Mouse (Mus musculus): ENCODE data around the gene Iqcm.
"Not testable (repeated sequence)": the region's sequence is repeated elsewhere in the genome, so short reads cannot be mapped to it uniquely, and the experiment has no call there.

Gene Iqcm

DNA sequence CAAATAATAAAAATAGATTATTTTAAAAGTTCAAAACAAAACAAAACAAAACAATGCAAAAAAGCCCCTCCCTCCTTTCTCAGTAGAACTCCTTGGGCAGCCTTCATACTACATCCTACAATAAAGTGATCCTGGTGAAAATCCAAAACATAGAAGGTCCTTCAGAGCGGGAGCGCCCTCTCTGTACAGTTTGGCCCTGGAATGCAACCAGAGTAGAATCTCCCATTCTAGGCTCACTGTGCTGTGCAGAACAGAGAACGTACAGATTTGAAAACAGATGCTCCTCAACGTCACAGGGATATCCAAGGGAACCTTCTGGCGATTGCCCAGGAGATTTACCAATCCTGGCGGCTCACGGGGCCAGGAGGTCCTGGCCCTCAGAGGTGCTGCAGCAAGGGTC lies at the start of gene Iqcm:
Gene Iqcm (plus strand): TSS at position 301 of the 400 bp plus-strand sequence.
- DNase-seq (ENCODE audit: low spot score), result no peak

DNA sequence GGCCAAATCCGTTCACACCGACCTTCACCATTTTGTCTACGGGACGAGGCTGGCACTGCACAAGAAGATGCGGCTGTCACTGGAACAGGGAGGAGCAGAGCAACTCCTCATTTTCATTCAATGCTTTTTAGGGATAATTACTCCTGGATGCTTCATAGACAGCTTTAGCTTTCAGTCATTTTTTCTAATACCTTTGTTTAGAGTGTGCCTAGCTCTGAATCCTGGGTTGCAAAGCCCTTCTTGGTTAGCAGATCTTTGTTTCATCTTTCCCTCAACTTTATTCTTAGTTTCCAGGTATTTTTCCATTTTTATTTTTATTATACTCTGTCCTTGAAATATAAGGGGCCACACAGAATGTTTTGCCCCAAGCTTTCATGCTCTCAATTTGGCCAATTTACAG lies 42.0 kb upstream of the Iqcm start, which contains the start of gene Gm10358:
Gene Gm10358 (minus strand): TSS at position 101 of the 400 bp plus-strand sequence.
- DNase-seq (ENCODE audit: low spot score), result no peak

DNA sequence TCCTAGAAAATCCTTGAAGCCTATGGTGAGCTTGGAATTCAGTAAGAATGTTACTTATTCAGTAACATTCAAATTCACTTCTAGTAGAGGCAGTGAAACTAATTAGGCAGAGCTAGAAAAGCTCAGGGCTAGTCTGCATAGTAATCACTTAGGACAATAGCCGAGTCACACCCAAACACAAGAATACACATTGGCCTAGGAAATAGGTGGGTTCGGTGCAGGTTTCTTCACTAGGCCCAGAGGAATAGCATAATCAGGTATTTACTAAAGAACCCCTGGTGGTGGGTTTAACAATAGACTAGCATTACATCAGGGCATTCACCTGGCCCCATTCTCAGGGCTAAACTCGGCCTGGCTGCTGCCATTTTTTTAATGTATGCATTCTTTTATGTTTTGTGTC lies 32.8 kb upstream of the Iqcm start:
- DNase-seq (ENCODE audit: low spot score), result not testable (repeated sequence)

DNA sequence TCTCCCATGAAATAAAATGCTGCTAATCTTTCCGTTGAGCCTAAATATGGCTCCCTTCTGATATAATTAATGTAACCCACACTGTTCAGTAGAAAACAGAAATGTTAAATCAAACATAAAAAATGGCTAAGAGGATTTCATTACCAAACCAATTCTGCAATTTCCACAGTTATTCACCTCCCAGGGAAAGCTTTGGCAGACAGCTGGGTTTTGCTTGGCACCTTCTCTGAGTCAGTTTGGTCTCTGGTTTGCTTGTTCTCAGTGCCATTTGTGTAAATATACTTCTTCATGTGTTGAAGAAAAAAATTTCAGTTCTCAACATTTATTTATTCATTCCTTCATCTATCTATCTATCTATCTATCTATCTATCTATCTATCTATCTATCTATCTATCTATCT lies 28.3 kb downstream of the Iqcm start:
- no peak for DNase-seq (ENCODE audit: low spot score)

DNA sequence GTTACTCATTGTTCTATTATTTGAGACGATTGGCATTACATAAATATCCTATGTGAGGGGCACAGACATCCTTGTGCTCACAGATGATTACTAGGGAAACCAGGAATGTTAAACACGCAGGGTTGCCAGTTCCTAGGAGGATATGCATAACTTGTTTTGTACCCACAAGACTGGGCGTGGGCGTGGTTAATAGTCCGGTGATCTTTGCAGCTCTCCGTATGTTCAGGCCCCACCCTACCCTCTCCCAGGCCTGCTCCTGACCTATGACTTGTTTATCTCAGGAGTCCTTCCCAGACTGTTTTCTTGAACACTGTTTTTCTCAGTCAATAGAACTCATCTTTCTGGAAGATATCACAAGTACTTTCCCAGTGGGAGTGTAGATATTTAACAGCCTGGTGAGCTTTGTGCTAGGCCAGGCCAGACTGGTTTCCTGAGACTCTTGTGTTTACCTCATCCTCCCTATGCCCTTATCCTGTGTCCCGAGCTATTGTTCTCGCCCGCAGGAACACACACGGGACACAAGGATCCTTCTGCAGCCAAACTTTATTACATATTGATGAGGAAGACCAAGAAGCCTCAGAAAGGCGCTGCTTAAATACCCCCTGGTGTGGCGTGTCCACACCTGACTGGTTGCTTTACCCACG lies 40.7 kb downstream of the Iqcm start:
- no peak for DNase-seq (ENCODE audit: low spot score)

DNA sequence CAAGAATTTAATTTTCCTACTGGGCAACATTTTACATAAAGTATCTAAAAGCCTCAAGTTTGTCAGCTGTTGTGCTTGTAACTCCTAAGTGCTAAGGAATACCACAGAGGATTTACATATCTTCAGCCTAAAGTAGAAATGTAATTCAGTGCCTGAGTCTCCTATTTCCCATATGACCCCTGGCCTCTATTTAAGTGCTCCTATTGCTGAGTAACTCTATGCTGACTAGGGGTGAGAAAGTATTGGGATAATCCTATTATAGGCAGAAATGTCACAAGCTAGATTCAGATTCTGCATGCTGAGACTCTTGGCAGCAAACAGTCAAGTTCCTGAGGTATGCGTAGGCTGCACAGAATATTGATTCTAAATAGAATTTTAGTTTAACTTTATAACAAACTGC lies 60.8 kb downstream of the Iqcm start:
- no peak for DNase-seq (ENCODE audit: low spot score)

DNA sequence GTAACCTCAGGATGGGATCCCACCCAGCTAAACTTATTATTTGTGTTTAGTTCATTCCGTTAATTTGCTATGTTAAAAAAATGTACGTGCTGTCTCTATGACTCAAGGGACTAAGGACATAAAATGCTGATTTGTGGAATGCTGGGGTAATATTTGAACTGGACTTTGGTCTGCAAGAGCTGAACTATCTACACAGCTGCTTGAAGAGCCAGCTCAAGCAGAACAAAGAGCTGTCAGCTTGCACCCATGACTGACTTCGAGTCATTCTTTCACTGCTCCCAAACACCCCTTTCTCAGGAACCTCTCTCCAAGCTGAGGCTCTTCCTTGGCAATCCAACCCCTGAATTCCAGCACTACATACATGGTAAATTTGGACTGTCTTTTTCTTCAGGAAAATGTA lies 65.3 kb downstream of the Iqcm start:
- DNase-seq (ENCODE audit: low spot score), result no peak

DNA sequence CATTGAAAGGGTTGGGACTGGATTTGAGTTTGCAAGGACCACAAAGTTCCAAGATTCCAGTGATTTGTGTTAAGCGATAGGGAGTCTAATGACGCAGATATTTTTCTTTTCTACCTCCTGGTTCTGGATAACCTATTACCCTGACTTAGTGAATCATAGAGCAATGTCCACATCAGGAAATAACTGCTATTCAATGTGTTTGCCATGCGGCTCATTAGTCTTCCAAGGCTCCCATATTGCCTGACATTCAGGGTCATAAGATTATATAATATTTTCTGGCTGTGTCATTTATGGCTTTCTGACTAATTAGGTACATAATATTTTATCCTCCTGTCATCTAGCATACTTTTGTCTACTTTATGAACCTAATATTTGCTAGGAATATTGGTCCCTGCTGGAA lies 100.8 kb downstream of the Iqcm start:
- no peak for DNase-seq (ENCODE audit: low spot score)

DNA sequence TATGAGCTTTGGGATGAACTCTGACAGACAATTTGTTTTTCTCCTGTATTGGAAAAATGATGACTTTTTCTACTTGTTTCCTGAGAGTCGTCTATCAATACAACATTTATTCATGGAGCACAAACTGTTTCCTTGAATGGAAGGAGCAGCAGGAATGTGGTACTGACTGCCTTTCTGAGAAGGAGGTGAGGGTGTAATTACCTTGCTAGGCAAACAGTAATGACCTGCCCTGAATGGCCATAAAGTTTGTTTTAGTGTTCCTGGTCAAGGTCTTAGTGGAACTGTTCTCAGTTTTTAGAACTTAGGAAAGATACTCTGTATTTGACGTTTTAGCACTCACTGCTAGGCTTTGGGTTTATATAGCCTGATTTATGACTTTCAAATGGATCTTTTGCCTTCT lies 147.8 kb downstream of the Iqcm start:
- DNase-seq (ENCODE audit: low spot score), result no peak

DNA sequence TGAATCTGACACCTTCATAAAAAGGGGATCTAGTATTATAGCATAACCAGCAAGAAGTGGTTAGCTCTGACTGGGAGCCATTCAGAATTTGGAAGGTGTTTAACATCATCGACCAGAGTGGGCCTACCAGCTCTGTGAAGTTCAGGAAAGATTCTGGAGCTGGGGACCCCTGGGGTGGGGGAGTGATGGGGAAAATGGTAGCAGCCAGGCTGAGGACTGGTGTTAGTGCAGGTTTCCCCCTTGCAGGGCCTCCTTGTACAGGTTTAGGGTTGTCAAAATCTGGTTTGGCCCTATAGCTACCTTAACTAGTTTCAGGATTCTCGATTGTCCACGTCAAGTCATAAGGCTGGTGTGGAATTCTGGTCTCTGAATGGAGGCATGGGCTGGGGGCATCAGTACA lies 194.5 kb downstream of the Iqcm start:
- no peak for DNase-seq (ENCODE audit: low spot score)

DNA sequence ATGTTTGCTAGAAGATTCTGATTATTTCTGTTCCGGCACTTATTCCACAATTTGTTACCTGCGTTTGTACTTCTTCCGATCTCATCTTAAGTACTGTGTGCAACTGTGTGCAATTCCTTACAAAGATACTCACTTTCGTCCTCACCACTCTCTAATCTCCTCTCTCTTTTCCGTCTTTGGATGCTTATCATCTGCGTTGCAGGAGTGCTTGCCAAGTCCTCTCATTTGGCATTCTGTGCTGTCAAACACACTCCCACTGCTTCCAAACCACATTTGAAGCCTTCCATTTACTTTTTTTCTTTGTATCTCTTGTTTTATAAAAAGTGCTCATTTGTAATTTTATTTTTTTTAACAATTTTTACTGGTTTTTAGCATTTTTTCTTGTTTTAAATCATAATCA lies 210.8 kb downstream of the Iqcm start:
- no peak for DNase-seq (ENCODE audit: low spot score)

DNA sequence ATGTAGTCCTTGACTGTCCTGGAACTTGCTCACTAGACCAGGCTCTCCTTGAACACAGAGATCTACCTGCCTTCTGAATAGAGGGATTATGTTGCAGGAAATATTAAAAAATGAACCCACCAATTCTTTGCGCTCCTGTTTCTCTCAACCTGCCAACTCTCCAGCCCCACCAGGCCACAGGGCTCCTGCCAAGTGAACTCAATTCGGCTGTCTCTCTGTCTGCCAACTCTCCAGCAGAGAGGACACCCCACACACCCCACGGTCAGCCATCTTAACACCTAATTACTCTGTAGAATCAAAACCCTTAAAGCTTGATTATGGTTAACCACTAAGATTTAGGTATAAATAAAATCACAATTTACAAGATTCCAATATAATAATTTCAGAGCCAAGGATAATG lies 298.1 kb downstream of the Iqcm start:
- DNase-seq (ENCODE audit: low spot score), result no peak

DNA sequence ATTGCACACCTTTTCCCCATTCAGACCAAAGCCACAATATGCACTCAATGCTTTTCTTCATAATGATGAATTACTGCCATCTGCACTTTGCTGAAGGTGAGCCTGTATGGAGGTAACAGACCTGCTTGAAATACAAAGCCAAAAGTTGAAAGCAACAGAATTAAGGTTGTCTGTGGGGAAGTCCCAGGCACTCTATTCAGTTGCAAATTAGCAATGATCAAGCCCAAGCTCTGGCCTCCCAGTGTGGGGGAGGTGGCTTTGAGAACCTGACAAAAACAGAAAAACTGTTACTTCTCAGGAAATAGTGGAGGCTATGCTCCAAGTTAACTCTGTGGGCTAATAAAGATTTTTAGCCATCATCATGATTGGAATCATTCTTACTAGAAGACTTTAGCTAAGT lies 307.1 kb downstream of the Iqcm start:
- DNase-seq (ENCODE audit: low spot score), result no peak

DNA sequence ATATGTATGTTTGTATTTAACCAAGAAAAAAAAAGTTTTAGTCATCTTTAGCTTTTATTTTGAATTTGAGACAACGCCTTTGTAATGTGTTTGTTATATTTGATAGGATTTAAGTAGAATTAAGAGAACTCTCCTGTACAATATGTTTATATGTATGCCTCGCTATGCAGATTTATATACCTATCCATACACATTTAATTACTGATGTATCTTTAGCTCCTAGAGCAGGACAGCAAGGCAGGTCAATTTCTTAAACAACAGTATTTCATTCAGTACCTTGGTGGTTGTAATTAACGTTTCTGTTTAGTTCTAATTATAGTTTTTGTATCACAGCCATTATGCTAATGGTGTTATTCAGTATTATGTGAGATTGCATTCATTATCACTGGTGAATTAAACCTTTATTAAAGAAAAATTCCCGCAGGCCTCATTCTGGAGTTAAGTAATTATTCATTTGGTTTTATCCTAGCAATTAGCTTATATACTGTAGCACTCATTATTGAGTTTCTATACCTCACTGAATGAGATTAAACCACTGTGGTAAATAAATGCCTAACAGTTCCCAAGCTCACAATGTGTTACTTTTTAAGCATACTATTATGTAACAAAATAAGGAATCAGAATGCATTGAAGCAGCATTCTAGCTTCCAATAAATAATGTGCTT lies 380.1 kb downstream of the Iqcm start:
- no peak for DNase-seq (ENCODE audit: low spot score)

DNA sequence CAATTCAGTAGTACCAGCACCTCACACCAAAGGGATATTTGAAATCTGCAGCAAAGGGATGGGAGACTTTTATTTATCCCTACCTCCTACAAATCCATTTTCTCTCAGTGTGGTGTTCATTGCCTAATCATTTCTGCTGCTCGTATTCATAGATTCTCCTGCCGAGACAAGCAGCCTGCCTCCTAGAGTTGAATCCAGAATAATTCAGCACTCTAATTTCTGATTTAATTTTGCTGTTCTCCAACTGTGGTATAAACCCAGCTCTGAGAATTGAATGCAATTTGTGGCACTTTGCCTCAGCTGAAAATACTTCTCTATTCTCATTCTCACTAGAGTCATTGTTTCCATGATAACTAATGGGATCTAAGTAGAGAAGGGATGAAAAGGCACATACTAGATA lies 386.8 kb downstream of the Iqcm start:
- no peak for DNase-seq (ENCODE audit: low spot score)

DNA sequence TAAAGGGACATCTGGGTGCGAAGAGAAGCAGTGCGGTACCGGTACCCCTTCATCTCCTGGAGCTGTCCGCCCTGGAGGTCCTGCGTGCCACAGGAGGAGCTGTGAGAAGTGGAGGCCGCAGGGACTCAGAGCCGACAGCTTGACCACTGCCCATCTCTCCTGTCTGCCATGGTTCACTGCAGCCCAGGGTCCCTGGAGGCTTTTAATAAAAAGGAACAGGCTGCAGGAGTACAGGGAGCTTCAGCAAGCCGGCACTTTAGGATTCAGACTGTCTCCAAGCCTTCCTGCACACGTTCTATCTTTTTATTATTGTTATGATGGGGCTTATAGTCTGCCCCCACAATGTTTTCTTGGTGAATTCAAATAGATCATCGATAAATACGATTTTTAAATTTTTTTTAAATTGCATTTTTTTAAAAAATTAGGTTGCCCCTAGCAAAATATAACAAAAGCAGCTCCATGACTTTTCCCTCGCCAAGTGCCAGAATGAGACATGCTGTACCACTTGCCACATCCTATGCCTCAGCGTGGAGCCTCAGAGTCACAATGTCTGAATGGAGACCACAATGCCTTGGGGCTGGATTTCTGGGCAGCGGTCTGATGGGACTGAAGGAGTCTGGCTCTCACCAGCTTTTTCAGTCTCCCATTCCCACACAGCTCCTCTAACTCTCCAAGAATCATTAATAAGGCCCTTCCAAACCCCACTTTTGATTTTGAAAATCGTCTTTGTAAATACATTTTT lies 469.3 kb downstream of the Iqcm start:
- no peak for DNase-seq (ENCODE audit: low spot score)

DNA sequence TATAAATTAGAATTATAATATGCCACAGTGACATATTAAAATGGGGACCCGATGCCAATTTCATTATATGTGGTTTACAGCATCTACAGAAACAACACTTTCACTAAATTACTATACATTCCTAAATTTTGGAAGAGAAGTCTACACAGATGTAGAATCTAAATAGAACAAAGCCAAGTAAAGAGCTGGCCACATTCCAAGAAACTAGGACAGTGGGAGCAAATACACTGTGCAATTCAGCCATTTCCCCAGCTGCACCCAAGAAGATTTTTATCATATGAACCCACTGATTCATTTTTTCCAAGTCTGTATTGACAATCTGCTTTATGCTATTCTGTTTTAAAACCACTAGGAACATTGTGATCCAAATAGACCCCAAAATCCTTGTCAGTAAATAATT lies 500.7 kb downstream of the Iqcm start:
- DNase-seq (ENCODE audit: low spot score), result no peak

DNA sequence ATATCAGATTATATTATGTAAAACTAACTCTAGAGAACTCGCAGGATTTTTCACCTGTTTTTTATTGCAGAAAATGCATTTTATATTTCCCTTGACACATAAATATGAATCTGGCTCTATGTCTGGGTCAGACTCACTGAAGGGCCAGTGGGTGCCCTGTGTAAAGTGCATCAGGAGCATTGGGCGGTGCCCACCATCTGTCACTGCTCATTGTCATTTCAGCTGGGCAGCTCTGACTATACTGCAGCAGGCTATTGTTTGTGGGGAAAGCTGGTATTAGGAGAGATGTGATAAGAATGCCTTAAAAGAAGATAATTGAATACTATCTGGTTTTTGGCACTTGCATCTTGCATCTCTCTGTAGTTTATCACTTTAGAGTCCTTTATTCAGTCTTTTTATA lies 507.5 kb downstream of the Iqcm start:
- DNase-seq (ENCODE audit: low spot score), result no peak

DNA sequence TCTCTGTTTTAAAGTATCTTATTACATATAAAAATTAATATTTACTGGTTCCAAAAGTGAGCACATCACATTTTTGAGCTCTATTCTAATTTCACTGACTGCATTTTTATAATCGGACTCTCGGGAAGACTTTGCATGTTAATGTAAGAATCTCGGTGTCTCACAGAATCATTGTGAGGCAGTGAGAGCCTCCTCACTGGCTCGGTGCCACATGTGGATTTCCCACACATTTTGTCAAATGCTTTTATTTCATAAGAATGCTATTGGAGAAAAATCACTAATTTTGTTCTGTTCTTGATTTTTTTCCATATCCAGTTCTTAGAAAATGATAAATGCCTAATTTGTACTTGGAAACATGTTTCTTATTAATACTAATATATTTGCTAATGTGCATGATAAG lies 570.0 kb downstream of the Iqcm start:
- no peak for DNase-seq (ENCODE audit: low spot score)
